Mouse (Mus musculus) bone marrow, adult 2 months (tissue): Measurements from ENCODE around the gene Cemip. TPM values are rescaled to one million over a fixed set of nuclear protein-coding genes. Genes with fewer than 3 reads are reported as not detected.

Source experiments
- H3K27ac ChIP-seq: fragments of 200-500 bp; 2 replicates; pipeline ENCODE4 v1.5.1; 2012; ENCODE audit warnings: low read depth, mild to moderate bottlenecking, control low read depth, inconsistent platforms, low read length; ENCODE audit not compliant: control insufficient read depth, poor library complexity, insufficient read depth
- H3K4me1 ChIP-seq: fragments of 200-500 bp; 2 replicates; pipeline ENCODE4 v1.6.1; 2011; ENCODE audit warnings: low read length; ENCODE audit not compliant: control insufficient read depth, insufficient read depth
- H3K4me3 ChIP-seq: fragments of 200-500 bp; replicated peaks from 2 replicates; pipeline ENCODE3; 2011; ENCODE audit warnings: mild to moderate bottlenecking, low read depth, low read length, control low read depth; ENCODE audit not compliant: control insufficient read depth
- CTCF ChIP-seq: fragments of 200-500 bp; IDR thresholded peaks from 2 replicates; pipeline ENCODE4 v1.5.1; 2011; ENCODE audit warnings: low read length, control low read depth; ENCODE audit not compliant: control insufficient read depth, insufficient read depth
- POLR2A ChIP-seq: fragments of 200-500 bp; IDR thresholded peaks from 2 replicates; pipeline ENCODE4 v1.6.1; 2011; ENCODE audit warnings: low read depth, mild to moderate bottlenecking, control low read depth, low read length, borderline replicate concordance; ENCODE audit not compliant: control insufficient read depth
- WGBS: fragments of 180-500 bp; shearing (Covaris S2); methylation state at CpG from one replicate; pipeline ENCODE4 v1.1.7; 2018; 5-methylcytosine and 5-hydroxymethylcytosine counted together
- polyA plus RNA-seq: library from polyadenylated mRNA; stranded (reverse); fragments of >200 nt; gene quantifications from 2 replicates; pipeline ENCODE4 v1.2.4, GENCODE M21; 2011; ENCODE audit warnings: low replicate concordance; ENCODE audit not compliant: missing spikeins, insufficient read depth, insufficient read length

Gene Cemip
- polyA plus RNA-seq, 1 experiment, result 1.2 TPM

- WGBS, result 73% methylated on average over 7 of the region's 7 CpGs
- H3K4me3 ChIP-seq, result no peak overlapping the region
- no peak overlapping the region for H3K27ac ChIP-seq
- no peak for TF ChIP-seq CTCF
- TF ChIP-seq POLR2A, result no peak
- H3K4me1 ChIP-seq, result no peaks in the 10 kb centered on the region; the same call in 1 of the 2 replicates
Observed at GRCm38 (mm10) chr7:83948743-83949142, 137.6 kb downstream of the Cemip start.

- H3K27ac ChIP-seq, result no peak overlapping the region
- WGBS, result 79% methylated on average over 8 of the region's 8 CpGs
- no peak overlapping the region for H3K4me3 ChIP-seq
- TF ChIP-seq CTCF (no peak), POLR2A (no peak)
- H3K4me1 ChIP-seq, result no peaks in the 10 kb centered on the region
Observed at GRCm38 (mm10) chr7:83941701-83942101, 144.6 kb downstream of the Cemip start.

- 68% methylated on average over 2 of the region's 2 CpGs for WGBS
- Histone ChIP-seq H3K27ac (no peak overlapping the region), H3K4me3 (no peak overlapping the region), H3K4me1 (no peaks in the 10 kb centered on the region)
- no peak for TF ChIP-seq POLR2A
Observed at GRCm38 (mm10) chr7:83940136-83940535, 146.2 kb downstream of the Cemip start.

- no peaks in the 10 kb centered on the region for H3K4me1 ChIP-seq
- no peak for TF ChIP-seq CTCF
- no peak for TF ChIP-seq POLR2A
- H3K4me3 ChIP-seq, result no peak overlapping the region
- 55% methylated on average over 3 of the region's 3 CpGs for WGBS
- no peak overlapping the region for H3K27ac ChIP-seq
Observed at GRCm38 (mm10) chr7:83939017-83939721, 147.1 kb downstream of the Cemip start.

GRCm38 (mm10) chr7:83921637-83922036 is 164.7 kb downstream of the Cemip start:
- H3K27ac ChIP-seq, result no peak overlapping the region
- no peak for TF ChIP-seq POLR2A
- no peak for TF ChIP-seq CTCF
- no peaks in the 10 kb centered on the region for H3K4me1 ChIP-seq
- H3K4me3 ChIP-seq, result no peak overlapping the region
- 54% methylated on average over 3 of the region's 3 CpGs for WGBS

- TF ChIP-seq POLR2A (no peak), CTCF (no peak)
- 28% methylated on average over 4 of the region's 4 CpGs for WGBS
- Histone ChIP-seq H3K27ac (no peak overlapping the region), H3K4me3 (no peak overlapping the region), H3K4me1 (no peaks in the 10 kb centered on the region)
Observed at GRCm38 (mm10) chr7:83920241-83920640, 166.1 kb downstream of the Cemip start.

- WGBS, result 0% methylated on average over 3 of the region's 3 CpGs
- Histone ChIP-seq H3K4me1 (no peaks in the 10 kb centered on the region), H3K4me3 (no peak overlapping the region), H3K27ac (no peak overlapping the region)
- peak; percentile 78 for TF ChIP-seq CTCF
- TF ChIP-seq POLR2A, result no peak
Observed at GRCm38 (mm10) chr7:83914566-83914965, 171.7 kb downstream of the Cemip start.

GRCm38 (mm10) chr7:83913995-83914394 is 172.3 kb downstream of the Cemip start:
- Histone ChIP-seq H3K4me3 (no peak overlapping the region), H3K4me1 (no peaks in the 10 kb centered on the region)
- WGBS, result 79% methylated on average over 9 of the region's 9 CpGs

GRCm38 (mm10) chr7:83913405-83913932 is 172.8 kb downstream of the Cemip start:
- TF ChIP-seq POLR2A (no peak), CTCF (no peak)
- H3K27ac ChIP-seq, result no peak overlapping the region
- no peaks in the 10 kb centered on the region for H3K4me1 ChIP-seq
- WGBS, result 87% methylated on average over 6 of the region's 6 CpGs
- no peak overlapping the region for H3K4me3 ChIP-seq

More at GRCm38 (mm10) chr7:83913995-83914394, 172.3 kb downstream of the Cemip start:
- no peak overlapping the region for H3K27ac ChIP-seq
- TF ChIP-seq POLR2A, result no peak
- TF ChIP-seq CTCF, result no peak

- H3K4me1 ChIP-seq, result no peaks in the 10 kb centered on the region
- H3K4me3 ChIP-seq, result no peak overlapping the region
- WGBS, result 10% methylated on average over 3 of the region's 3 CpGs
- TF ChIP-seq POLR2A (no peak), CTCF (no peak)
- H3K27ac ChIP-seq, result no peak overlapping the region
Observed at GRCm38 (mm10) chr7:83911909-83912308, 174.4 kb downstream of the Cemip start.
